Mouse (Mus musculus) stomach, embryonic 14.5 days (tissue): ENCODE data around the gene Copa. TPM values are rescaled to one million over a fixed set of nuclear protein-coding genes. Genes with fewer than 3 reads are reported as not detected.

ENCODE experiments used
- polyA plus RNA-seq: library from polyadenylated mRNA; unstranded; fragments of >200 nt; fragmentation: Nextera tagmentation; extraction: Ambion mirVana; gene quantifications from 2 replicates; pipeline ENCODE4 v1.2.1, GENCODE M21; 2014

Copa gene
- polyA plus RNA-seq, 1 experiment from 2014 or later = 182 TPM

Other genes starting within 250 kb of the Copa start
- gene Cd84, start 242.8 kb upstream of the Copa start, polyA plus RNA-seq = 1.1 and 2.1 TPM in 2 replicates
- gene Gm10521, start 186.9 kb upstream of the Copa start, polyA plus RNA-seq = not detected in 2 replicates
- gene Slamf6, start 165.0 kb upstream of the Copa start, polyA plus RNA-seq = 0.17 TPM in 1 of 2 replicates, not detected in the other
- gene Vangl2, start 54.1 kb upstream of the Copa start, polyA plus RNA-seq = 17.1 and 18.4 TPM in 2 replicates
- not detected in 2 replicates for gene Nhlh1, start 25.0 kb upstream of the Copa start, polyA plus RNA-seq
- gene Ncstn, start 266 bp downstream of the Copa start, polyA plus RNA-seq = 139 and 140 TPM in 2 replicates
- gene Pex19, start 44.2 kb downstream of the Copa start, polyA plus RNA-seq = 125 and 135 TPM in 2 replicates
- gene Dcaf8, start 65.6 kb downstream of the Copa start, polyA plus RNA-seq = 116 TPM in 2 replicates
- 93.6 and 99.4 TPM in 2 replicates for gene Pea15a, start 124.3 kb downstream of the Copa start, polyA plus RNA-seq
- gene Casq1, start 137.3 kb downstream of the Copa start, polyA plus RNA-seq = 13.6 and 13.8 TPM in 2 replicates
- gene Atp1a4, start 175.9 kb downstream of the Copa start, polyA plus RNA-seq = not detected in 2 replicates
- 36.3 and 38.4 TPM in 2 replicates for gene Igsf8, start 179.1 kb downstream of the Copa start, polyA plus RNA-seq
- 2.3 TPM in 2 replicates for gene Atp1a2, start 215.5 kb downstream of the Copa start, polyA plus RNA-seq
- not detected in 2 replicates for gene Kcnj9, start 246.8 kb downstream of the Copa start, polyA plus RNA-seq